8 mouse cellular contexts compared by ENCODE assay signal in genomic region chr1:125525965-125526665, GRCm38 (mm10). TPM values are rescaled to one million over a fixed set of nuclear protein-coding genes. Genes with fewer than 3 reads are reported as not detected.
DNase-seq lines count a peak whose midpoint lies in the region; ATAC-seq and TF ChIP-seq lines count a peak whose summit lies in the region.

No protein-coding gene starts in this region.

- H3K27me3 ChIP-seq in forebrain, embryonic 13.5 days, result no peaks in the 10 kb centered on the region
- H3K27me3 ChIP-seq in forebrain, embryonic 16.5 days (replicated peaks; ENCODE audit: control insufficient read depth, insufficient read depth, low read length), result no peaks in the 10 kb centered on the region
- H3K27me3 ChIP-seq in kidney, postnatal 0 days (ENCODE audit: insufficient read depth, low read length), result no peaks in the 10 kb centered on the region

- no peak overlapping the region for H3K4me3 ChIP-seq in forebrain, embryonic 13.5 days
- no peak overlapping the region for H3K4me3 ChIP-seq in forebrain, embryonic 16.5 days (replicated peaks; ENCODE audit: low read length)
- no peak overlapping the region for H3K4me3 ChIP-seq in kidney, postnatal 0 days (replicated peaks; ENCODE audit: low read depth, low read length)

- H3K9me3 ChIP-seq in forebrain, embryonic 13.5 days (replicated peaks), result no peaks in the 10 kb centered on the region
- no peaks in the 10 kb centered on the region for H3K9me3 ChIP-seq in forebrain, embryonic 16.5 days (ENCODE audit: control insufficient read depth, low read length)
- H3K9me3 ChIP-seq in kidney, postnatal 0 days (replicated peaks; ENCODE audit: low read length), result no peaks in the 10 kb centered on the region

- TF ChIP-seq CTCF in kidney, postnatal 0 days (IDR thresholded peaks at IDR 0.05; ENCODE audit: low read depth), result no peak

- 63% methylated on average over 7 of the region's 7 CpGs for WGBS in forebrain, embryonic 13.5 days
- WGBS in forebrain, embryonic 16.5 days, result 46% methylated on average over 7 of the region's 7 CpGs
- 37% methylated on average over 7 of the region's 7 CpGs for WGBS in kidney, postnatal 0 days

- peak; percentile 16 for DNase-seq in gastrocnemius, postnatal 25 days
- DNase-seq in kidney, postnatal 0 days (ENCODE audit: low spot score), result peak; percentile 29
- no peak for DNase-seq in spleen, postnatal 10 days (ENCODE audit: low spot score in 2 of 2)
- no peak for DNase-seq in thymus, adult 18-20 months
- DNase-seq in adrenal gland, adult 8-10 months, result no peak

- no peak overlapping the region for H3K9ac ChIP-seq in forebrain, embryonic 13.5 days
- no peak overlapping the region for H3K9ac ChIP-seq in forebrain, embryonic 16.5 days (replicated peaks; ENCODE audit: low read depth, low read length)
- no peak overlapping the region for H3K9ac ChIP-seq in kidney, postnatal 0 days (ENCODE audit: low read depth, low read length)

- no peaks in the 10 kb centered on the region for H3K36me3 ChIP-seq in forebrain, embryonic 13.5 days (ENCODE audit: poor library complexity, severe bottlenecking)
- H3K36me3 ChIP-seq in forebrain, embryonic 16.5 days (ENCODE audit: control insufficient read depth, insufficient read depth), result no peaks in the 10 kb centered on the region
- no peaks in the 10 kb centered on the region for H3K36me3 ChIP-seq in kidney, postnatal 0 days (ENCODE audit: insufficient read depth, low read length)

- no peaks in the 10 kb centered on the region for H3K4me1 ChIP-seq in forebrain, embryonic 13.5 days
- 0 out of 2 replicates have a peak, but pooled peaks cover 3% of the 10 kb centered on the region for H3K4me1 ChIP-seq in forebrain, embryonic 16.5 days (replicated peaks; ENCODE audit: control insufficient read depth, insufficient read depth, low read length)
- no peaks in the 10 kb centered on the region for H3K4me1 ChIP-seq in kidney, postnatal 0 days (replicated peaks; ENCODE audit: insufficient read depth, low read length)

- no peak overlapping the region for H3K27ac ChIP-seq in forebrain, embryonic 13.5 days
- no peak overlapping the region for H3K27ac ChIP-seq in forebrain, embryonic 16.5 days (ENCODE audit: low read length)
- H3K27ac ChIP-seq in kidney, postnatal 0 days, result no peak overlapping the region

- 0 out of 2 replicates have a peak, but pooled peaks have one; percentile 21 for ATAC-seq in forebrain, embryonic 13.5 days
- no peak for ATAC-seq in forebrain, embryonic 16.5 days
- ATAC-seq in kidney, postnatal 0 days (replicated peaks; ENCODE audit: low FRiP score, low read depth), result no peak
- ATAC-seq in megakaryocyte-erythroid progenitor cell, adult 5-6 weeks (replicated peaks; ENCODE audit: low FRiP score, low TSS enrichment, poor library complexity, severe bottlenecking), result peak; percentile 68; the same call in 1 of the 2 replicates

- no peak overlapping the region for H3K4me2 ChIP-seq in forebrain, embryonic 13.5 days
- H3K4me2 ChIP-seq in forebrain, embryonic 16.5 days (ENCODE audit: low read length), result no peak overlapping the region
- no peak overlapping the region for H3K4me2 ChIP-seq in kidney, postnatal 0 days (ENCODE audit: low read length)

RNA-seq across cellular contexts. Expression of gene Slc35f5, which starts 34.3 kb away (rescaled TPM):
- polyA plus RNA-seq in forebrain, embryonic 13.5 days (2015; fragmentation: Nextera tagmentation; extraction: Ambion mirVana), result 22.1 and 24.3 TPM in 2 replicates
- polyA plus RNA-seq in forebrain, embryonic 16.5 days (2015; fragmentation: Nextera tagmentation; extraction: Ambion mirVana), result 31.6 and 32.9 TPM in 2 replicates
- total RNA-seq in gastrocnemius, postnatal 25 days (2021), result 10 to 100 TPM; 18.6 to 18.9 TPM
- 69.5 and 73.6 TPM in 2 replicates for polyA plus RNA-seq in kidney, postnatal 0 days (2015; fragmentation: Nextera tagmentation; extraction: Ambion mirVana)
- total RNA-seq in megakaryocyte-erythroid progenitor cell, adult 5-6 weeks (2014; fragmentation: Nextera tagmentation), result 2.1 and 10.4 TPM in 2 replicates
- total RNA-seq in megakaryocyte-erythroid progenitor cell, adult 5-6 weeks (2017), result 1.2 and 6.2 TPM in 2 replicates
- total RNA-seq in adrenal gland, adult 8-10 months (2022), result 10 to 100 TPM; 32.6 to 43.8 (median 38.3) TPM

Comparison
In these comparisons a context has a peak if more than half of its experiments do, and no peak if none do; other contexts are left out.
1. ATAC-seq: peak in forebrain, embryonic 13.5 days (single experiment) and megakaryocyte-erythroid progenitor cell, adult 5-6 weeks (single experiment); none in forebrain, embryonic 16.5 days (single experiment) and kidney, postnatal 0 days (single experiment).
2. DNase-seq: peak in gastrocnemius, postnatal 25 days (single experiment) and kidney, postnatal 0 days (single experiment); none in spleen, postnatal 10 days (0 of 2), thymus, adult 18-20 months (0 of 2) and adrenal gland, adult 8-10 months (single experiment).